16 mouse cellular contexts compared by ENCODE assay signal in the genomic region with DNA sequence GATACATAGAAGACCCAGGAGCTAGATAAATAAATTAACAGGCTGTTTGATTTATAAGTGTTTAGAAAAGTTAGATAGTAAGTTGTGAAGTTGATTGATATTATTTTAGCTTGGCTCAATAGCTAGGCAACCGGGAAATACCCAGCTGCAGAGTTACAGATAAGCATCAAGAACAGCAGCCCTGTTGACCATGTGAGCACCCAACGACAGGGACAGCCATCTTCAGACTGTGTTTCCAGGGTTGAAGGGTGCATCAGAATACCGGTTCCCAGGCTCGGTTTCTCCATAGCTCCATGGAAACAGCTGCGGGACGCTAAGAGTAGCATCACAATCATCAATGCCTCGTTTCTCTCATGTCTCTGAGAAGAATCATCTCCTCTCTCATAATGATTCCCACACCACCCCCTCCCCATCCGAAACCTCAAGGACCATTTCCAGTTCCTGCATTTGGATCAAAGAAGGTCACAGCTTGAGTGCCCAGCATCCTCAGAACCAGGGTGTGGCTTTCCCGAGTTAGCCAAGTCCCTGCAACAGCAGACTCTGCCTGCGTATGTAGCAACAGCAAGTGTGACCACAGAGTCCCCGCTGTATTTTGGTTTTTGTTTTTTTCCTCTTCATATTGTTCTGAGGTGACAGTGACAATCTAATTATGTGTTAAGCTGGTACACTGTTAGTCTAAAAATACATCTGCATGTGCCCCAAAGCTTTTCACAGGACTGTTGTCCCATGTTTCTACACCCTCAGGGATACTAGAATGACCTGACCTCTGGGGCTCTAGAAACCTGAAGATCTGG. TPM values are rescaled to one million over a fixed set of nuclear protein-coding genes. Genes with fewer than 3 reads are reported as not detected.
DNase-seq lines count a peak whose midpoint lies in the region; ATAC-seq and TF ChIP-seq lines count a peak whose summit lies in the region.
"Had no signal": no experiment of that assay in that cellular context is flagged by ENCODE, and none has a peak within 500 bp of the region (broad histone marks: within the 10 kb centered on the region; RNA-seq: fewer than 3 reads in every experiment).

No protein-coding gene starts in this region.

- H3K27me3 ChIP-seq in spleen, adult 2 months (ENCODE audit: control insufficient read depth, insufficient read depth, low read length): no peaks in the 10 kb centered on the region
- H3K27me3 ChIP-seq in splenic B cell, adult 2 months (ENCODE audit: control insufficient read depth, insufficient read depth, low read length, poor library complexity, severe bottlenecking): no peaks in the 10 kb centered on the region
- peaks cover 7% of the 10 kb centered on the region; the same call in 1 of the 2 replicates for H3K27me3 ChIP-seq in forebrain, embryonic 12.5 days
- H3K27me3 ChIP-seq: heart, embryonic 13.5 days had no signal

- peak overlapping the region; percentile 21; the same call in 1 of the 2 replicates for H3K4me3 ChIP-seq in spleen, adult 2 months (ENCODE audit: extremely low read depth, insufficient read depth, insufficient read length)
- no peak overlapping the region for H3K4me3 ChIP-seq in forebrain, embryonic 12.5 days (replicated peaks)
- H3K4me3 ChIP-seq: embryonic facial prominence, embryonic 13.5 days; forebrain, embryonic 13.5 days; heart, embryonic 13.5 days; layer of hippocampus, adult 2 months had no signal

- H3K4me2 ChIP-seq in forebrain, embryonic 12.5 days: no peak overlapping the region
- H3K4me2 ChIP-seq: embryonic facial prominence, embryonic 13.5 days; forebrain, embryonic 13.5 days; heart, embryonic 13.5 days had no signal

- no peak overlapping the region for H3K9ac ChIP-seq in forebrain, embryonic 12.5 days
- H3K9ac ChIP-seq: embryonic facial prominence, embryonic 13.5 days; forebrain, embryonic 13.5 days; heart, embryonic 13.5 days had no signal

- no peak for TF ChIP-seq POLR2A in spleen, adult 2 months (IDR thresholded peaks at IDR 0.05; ENCODE audit: low read depth, low read length)

- peak; percentile 68 for ATAC-seq in common myeloid progenitor, adult 5-6 weeks (replicated peaks; ENCODE audit: low read depth, poor library complexity, severe bottlenecking)
- no peak for ATAC-seq in forebrain, embryonic 12.5 days (ENCODE audit: low FRiP score)
- ATAC-seq: forebrain, embryonic 13.5 days; hindbrain, embryonic 16.5 days; Patski had no signal

- DNase-seq in spleen, adult 2 months (ENCODE audit: low read depth in 1 of 2, low spot score in 2 of 2): no peak
- DNase-seq in spleen, adult 18-20 months: no peak
- DNase-seq in lung, postnatal 4 days: peak; percentile 49 to 51
- peak; percentile 73 for DNase-seq in splenic B cell, adult 2 months (ENCODE audit: low read depth, low spot score)
- DNase-seq in frontal cortex, postnatal 10 days (ENCODE audit: low spot score in 2 of 2): no peak
- DNase-seq: cerebellum, postnatal 10 days; right cerebral cortex, postnatal 4 days; thymus, postnatal 25 days had no signal

- peak overlapping the region; percentile 97 for H3K27ac ChIP-seq in spleen, adult 2 months (ENCODE audit: insufficient read depth, low read length)
- no peak overlapping the region for H3K27ac ChIP-seq in forebrain, embryonic 12.5 days
- H3K27ac ChIP-seq: embryonic facial prominence, embryonic 13.5 days; forebrain, embryonic 13.5 days; heart, embryonic 13.5 days; layer of hippocampus, adult 2 months had no signal

- H3K4me1 ChIP-seq in spleen, adult 2 months (ENCODE audit: control insufficient read depth, insufficient read depth, insufficient read length): peaks cover 32% of the 10 kb centered on the region; the same call in 1 of the 2 replicates
- peaks cover 7% of the 10 kb centered on the region for H3K4me1 ChIP-seq in forebrain, embryonic 12.5 days

- WGBS in spleen, adult 2 months: 26% methylated on average over 11 of the region's 11 CpGs
- WGBS in forebrain, embryonic 12.5 days: 87% methylated on average over 11 of the region's 11 CpGs

- TF ChIP-seq CTCF in spleen, adult 2 months (IDR thresholded peaks at IDR 0.05; ENCODE audit: extremely low read depth, insufficient read depth, insufficient read length, insufficient replicate concordance): no peak

- H3K36me3 ChIP-seq in spleen, adult 2 months (ENCODE audit: control insufficient read depth, insufficient read depth, low read length): no peaks in the 10 kb centered on the region
- no peaks in the 10 kb centered on the region for H3K36me3 ChIP-seq in splenic B cell, adult 2 months (ENCODE audit: control insufficient read depth, insufficient read depth, low read length, poor library complexity, severe bottlenecking)
- no peaks in the 10 kb centered on the region for H3K36me3 ChIP-seq in forebrain, embryonic 12.5 days (replicated peaks)
- H3K36me3 ChIP-seq: embryonic facial prominence, embryonic 13.5 days; heart, embryonic 13.5 days had no signal

- no peaks in the 10 kb centered on the region for H3K9me3 ChIP-seq in forebrain, embryonic 12.5 days
- H3K9me3 ChIP-seq: embryonic facial prominence, embryonic 13.5 days; forebrain, embryonic 13.5 days; heart, embryonic 13.5 days had no signal

RNA-seq across cellular contexts. Expression of gene Syk, which starts 11.2 kb away (rescaled TPM):
- 119 and 126 TPM in 2 replicates for polyA plus RNA-seq in spleen, adult 2 months (2012; rRNA removed)
- total RNA-seq in common myeloid progenitor, adult 5-6 weeks (2017): 79.3 and 83.0 TPM in 2 replicates
- polyA plus RNA-seq in forebrain, embryonic 12.5 days (2016; fragmentation: Nextera tagmentation; extraction: Ambion mirVana): 1.3 and 1.6 TPM in 2 replicates
- polyA plus RNA-seq: Patski had no signal

RNA-seq across cellular contexts. Expression of gene Diras2, which starts 40.7 kb away (rescaled TPM):
- 2.0 TPM in 2 replicates for polyA plus RNA-seq in spleen, adult 2 months (2012; rRNA removed)
- total RNA-seq in common myeloid progenitor, adult 5-6 weeks (2017): 1.5 and 2.0 TPM in 2 replicates
- 0.47 and 0.65 TPM in 2 replicates for polyA plus RNA-seq in forebrain, embryonic 12.5 days (2016; fragmentation: Nextera tagmentation; extraction: Ambion mirVana)
- polyA plus RNA-seq: Patski had no signal

Comparison
In these comparisons a context has a peak if more than half of its experiments do, and no peak if none do; other contexts are left out.
1. DNase-seq: peak in lung, postnatal 4 days (2 of 2) and splenic B cell, adult 2 months (single experiment); none in spleen, adult 2 months (0 of 2), spleen, adult 18-20 months (0 of 2) and frontal cortex, postnatal 10 days (0 of 2).
2. RNA of gene Syk, which starts 11.2 kb away (polyA plus RNA-seq): 119 to 126 TPM in spleen, adult 2 months; 1.3 to 1.6 TPM in forebrain, embryonic 12.5 days; every median in the first group is over 10 times any median in the second.